Mouse (Mus musculus): ENCODE data around the gene Xrra1. TPM values are rescaled to one million over a fixed set of nuclear protein-coding genes. Genes with fewer than 3 reads are reported as not detected.
"Not testable (repeated sequence)": the region's sequence is repeated elsewhere in the genome, so short reads cannot be mapped to it uniquely, and the experiment has no call there.

Gene Xrra1
- polyA plus RNA-seq, 1 experiment from 2014 or later: 0.35 TPM

DNA sequence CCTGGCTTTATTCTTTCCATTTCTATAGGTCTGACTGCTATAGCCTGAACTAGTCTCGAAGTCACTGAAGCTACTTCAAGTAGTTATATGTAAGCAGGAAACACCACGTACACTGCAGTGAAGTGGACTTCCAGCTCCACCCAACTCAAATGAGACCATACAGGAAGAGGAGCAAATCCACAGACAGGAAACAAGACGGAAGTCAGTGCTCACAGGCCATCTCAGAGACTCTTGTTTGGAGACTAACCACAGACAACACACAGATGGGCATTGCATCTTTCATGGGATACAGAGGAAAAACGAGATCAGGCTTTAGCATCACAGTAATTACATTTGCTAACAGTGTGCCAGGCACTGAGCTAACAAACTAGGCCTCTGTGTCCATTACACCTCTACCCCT lies 87.4 kb downstream of the Xrra1 start:
- Histone ChIP-seq H3K9me3 (replicated peaks) (no peaks in the 10 kb centered on the region), H3K4me3 (no peak overlapping the region), H3K27ac (no peak overlapping the region), H3K27me3 (ENCODE audit: low read depth, poor library complexity, severe bottlenecking) (no peaks in the 10 kb centered on the region), H3K4me1 (no peaks in the 10 kb centered on the region), H3K36me3 (peaks cover 84% of the 10 kb centered on the region)
- 89% methylated on average over 4 of the region's 4 CpGs for WGBS
- no peak for DNase-seq (ENCODE audit: low spot score)

DNA sequence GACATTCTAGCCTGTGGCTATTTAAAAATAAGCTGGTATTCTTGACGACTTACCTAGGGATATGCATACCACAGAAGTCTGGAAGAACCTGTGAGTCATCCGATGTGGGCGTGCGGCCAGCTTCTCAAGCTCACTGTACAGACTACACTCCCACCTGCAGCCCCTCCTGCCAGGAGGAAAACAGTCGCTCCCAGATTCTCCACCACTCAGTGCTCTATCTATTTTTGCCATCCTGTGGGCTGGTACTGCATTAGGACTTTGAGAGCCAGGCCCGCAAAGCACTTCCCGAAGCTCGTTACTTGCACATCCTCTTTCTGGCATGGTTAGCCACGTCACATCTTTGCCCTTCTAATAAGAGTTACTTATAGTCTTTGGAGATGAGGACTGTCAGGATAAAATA lies 88.4 kb downstream of the Xrra1 start:
- peak; percentile 24 for DNase-seq (ENCODE audit: low spot score)
- WGBS: 93% methylated on average over 9 of the region's 9 CpGs

GRCm38 (mm10) chr7:99953442-99954098 lies 94.7 kb downstream of the Xrra1 start:
- peak; percentile 15 for DNase-seq (ENCODE audit: low spot score)
- no peaks in the 10 kb centered on the region for H3K4me1 ChIP-seq
- H3K9me3 ChIP-seq (replicated peaks): no peaks in the 10 kb centered on the region
- no peak overlapping the region for H3K4me3 ChIP-seq
- H3K36me3 ChIP-seq: peaks cover 39% of the 10 kb centered on the region
- no peaks in the 10 kb centered on the region for H3K27me3 ChIP-seq (ENCODE audit: low read depth, poor library complexity, severe bottlenecking)
- no peak overlapping the region for H3K27ac ChIP-seq
- 92% methylated on average over 6 of the region's 6 CpGs for WGBS

More for the DNA sequence above, 88.4 kb downstream of the Xrra1 start:
- peaks cover 84% of the 10 kb centered on the region for H3K36me3 ChIP-seq
- no peak overlapping the region for H3K4me3 ChIP-seq
- H3K4me1 ChIP-seq: no peaks in the 10 kb centered on the region
- H3K27ac ChIP-seq: no peak overlapping the region
- no peaks in the 10 kb centered on the region for H3K27me3 ChIP-seq (ENCODE audit: low read depth, poor library complexity, severe bottlenecking)
- H3K9me3 ChIP-seq (replicated peaks): no peaks in the 10 kb centered on the region

DNA sequence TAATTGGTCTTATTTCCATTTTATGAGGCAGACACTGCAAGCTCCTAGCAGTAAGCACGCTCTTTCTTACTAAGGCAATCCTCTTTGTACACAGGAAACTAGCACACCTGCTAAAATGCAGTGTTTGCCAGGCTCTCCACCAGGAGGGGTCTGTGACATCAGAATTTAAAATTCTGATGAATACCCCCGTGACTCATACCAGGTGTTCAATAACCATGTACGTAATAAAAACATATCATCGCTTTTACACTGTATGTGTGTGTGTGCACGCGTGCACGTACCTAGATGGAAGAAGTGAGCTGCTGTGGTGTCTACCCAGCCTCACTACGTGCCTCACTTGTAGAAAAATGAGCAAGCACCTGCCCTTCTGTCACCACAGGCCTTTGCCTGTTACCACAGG lies 95.3 kb downstream of the Xrra1 start:
- no peak for DNase-seq (ENCODE audit: low spot score)
- WGBS: 93% methylated on average over 8 of the region's 8 CpGs

DNA sequence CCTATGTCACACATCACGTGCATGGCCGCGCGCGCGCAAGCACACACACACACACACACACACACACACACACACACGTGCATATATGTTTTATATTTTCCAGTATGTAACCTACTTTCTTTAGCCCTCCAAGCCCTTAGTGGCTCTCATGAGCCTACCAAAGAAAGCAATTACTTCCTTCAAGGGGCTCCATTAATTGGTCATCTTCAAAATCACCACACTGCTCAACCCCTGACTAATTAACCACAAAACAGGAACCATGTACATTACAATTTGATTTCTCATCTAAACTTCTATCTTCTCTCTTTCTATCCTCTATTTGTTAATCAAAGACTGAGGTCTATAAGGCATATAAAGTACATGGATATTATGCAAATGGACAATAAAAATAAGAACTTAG lies 97.2 kb downstream of the Xrra1 start:
- no peaks in the 10 kb centered on the region for H3K27me3 ChIP-seq (ENCODE audit: low read depth, poor library complexity, severe bottlenecking)
- WGBS: 98% methylated on average over 7 of the region's 7 CpGs
- DNase-seq (ENCODE audit: low spot score): no peak
- no peaks in the 10 kb centered on the region for H3K4me1 ChIP-seq
- no peak overlapping the region for H3K4me3 ChIP-seq
- H3K27ac ChIP-seq: no peak overlapping the region
- H3K9me3 ChIP-seq (replicated peaks): no peaks in the 10 kb centered on the region
- H3K36me3 ChIP-seq: peaks cover 26% of the 10 kb centered on the region

More for the DNA sequence above, 95.3 kb downstream of the Xrra1 start:
- Histone ChIP-seq H3K27me3 (ENCODE audit: low read depth, poor library complexity, severe bottlenecking) (no peaks in the 10 kb centered on the region), H3K4me1 (no peaks in the 10 kb centered on the region), H3K27ac (no peak overlapping the region), H3K36me3 (peaks cover 38% of the 10 kb centered on the region), H3K4me3 (no peak overlapping the region), H3K9me3 (replicated peaks) (no peaks in the 10 kb centered on the region)

GRCm38 (mm10) chr7:99957226-99957965 lies 98.5 kb downstream of the Xrra1 start:
- Histone ChIP-seq H3K27me3 (ENCODE audit: low read depth, poor library complexity, severe bottlenecking) (no peaks in the 10 kb centered on the region), H3K27ac (no peak overlapping the region), H3K9me3 (replicated peaks) (no peaks in the 10 kb centered on the region), H3K4me1 (no peaks in the 10 kb centered on the region), H3K4me3 (no peak overlapping the region), H3K36me3 (peaks cover 14% of the 10 kb centered on the region)
- DNase-seq (ENCODE audit: low spot score): peak; percentile 12
- 85% methylated on average over 12 of the region's 12 CpGs for WGBS

GRCm38 (mm10) chr7:99960571-99960970 lies 101.7 kb downstream of the Xrra1 start:
- H3K4me3 ChIP-seq; H3K36me3 ChIP-seq; H3K9me3 ChIP-seq (replicated peaks); H3K27me3 ChIP-seq (ENCODE audit: low read depth, poor library complexity, severe bottlenecking); H3K4me1 ChIP-seq; DNase-seq (ENCODE audit: low spot score); H3K27ac ChIP-seq: not testable (repeated sequence)
- WGBS: 85% methylated on average over 2 of the region's 2 CpGs

DNA sequence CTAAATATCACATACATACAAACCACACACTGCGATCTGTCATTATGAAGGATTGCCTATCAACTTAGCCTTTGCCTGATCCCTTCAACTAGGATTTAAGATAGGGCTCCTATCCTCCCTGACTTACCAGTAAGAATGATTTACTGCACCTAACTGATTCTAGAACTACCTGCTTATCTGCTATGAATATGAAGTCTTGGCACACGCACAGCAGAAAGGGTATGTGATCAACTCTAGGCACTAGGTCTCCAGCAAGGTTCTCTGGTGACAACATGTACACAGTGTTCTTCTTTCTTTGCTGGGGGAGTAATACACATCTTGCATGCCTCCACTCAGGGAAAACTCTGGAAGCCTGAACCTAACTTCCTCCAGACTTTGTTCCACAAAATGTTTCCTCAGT lies 102.6 kb downstream of the Xrra1 start:
- no peak overlapping the region for H3K4me3 ChIP-seq
- H3K4me1 ChIP-seq: peaks cover 18% of the 10 kb centered on the region
- DNase-seq (ENCODE audit: low spot score): peak; percentile 5
- no peaks in the 10 kb centered on the region for H3K9me3 ChIP-seq (replicated peaks)
- no peaks in the 10 kb centered on the region for H3K27me3 ChIP-seq (ENCODE audit: low read depth, poor library complexity, severe bottlenecking)
- H3K27ac ChIP-seq: no peak overlapping the region
- 96% methylated on average over 2 of the region's 2 CpGs for WGBS
- no peaks in the 10 kb centered on the region for H3K36me3 ChIP-seq

GRCm38 (mm10) chr7:99962536-99963236 lies 103.8 kb downstream of the Xrra1 start:
- no peaks in the 10 kb centered on the region for H3K36me3 ChIP-seq
- H3K4me1 ChIP-seq: peaks cover 25% of the 10 kb centered on the region
- 77% methylated on average over 8 of the region's 8 CpGs for WGBS
- no peak overlapping the region for H3K4me3 ChIP-seq
- peak; percentile 22 for DNase-seq (ENCODE audit: low spot score)
- no peaks in the 10 kb centered on the region for H3K27me3 ChIP-seq (ENCODE audit: low read depth, poor library complexity, severe bottlenecking)
- H3K27ac ChIP-seq: no peak overlapping the region
- no peaks in the 10 kb centered on the region for H3K9me3 ChIP-seq (replicated peaks)

DNA sequence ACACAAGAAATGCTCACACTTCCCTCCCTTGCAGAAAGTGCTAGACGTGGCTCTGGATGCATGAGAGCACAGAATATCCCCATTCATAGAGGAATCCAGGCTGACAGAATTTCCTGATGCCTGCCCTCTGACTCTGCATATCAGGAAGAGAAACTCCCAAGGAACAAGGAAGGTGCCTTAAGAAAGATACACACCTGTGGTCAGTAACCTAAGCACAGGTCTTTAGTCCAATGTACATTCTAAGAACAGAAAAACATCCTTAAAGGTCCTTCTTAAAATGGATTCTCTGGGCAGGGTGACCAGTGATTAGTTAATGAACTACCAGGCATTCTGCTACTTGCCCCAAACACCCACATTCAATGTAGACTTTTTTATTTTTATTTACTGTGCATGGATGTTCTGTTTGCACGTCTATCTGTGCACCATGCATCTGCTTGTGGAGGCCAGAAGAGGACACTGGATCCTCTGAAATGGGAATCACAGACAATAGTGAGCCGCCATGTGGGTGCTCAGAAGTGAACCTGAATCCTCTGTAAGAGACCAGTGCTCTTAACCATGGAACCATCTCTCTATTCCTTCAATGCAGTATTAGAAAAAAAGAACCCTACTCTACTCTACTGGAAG lies 104.4 kb downstream of the Xrra1 start:
- WGBS: 91% methylated on average over 3 of the region's 3 CpGs
- Histone ChIP-seq H3K27me3 (ENCODE audit: low read depth, poor library complexity, severe bottlenecking) (no peaks in the 10 kb centered on the region), H3K4me3 (no peak overlapping the region), H3K27ac (no peak overlapping the region), H3K9me3 (replicated peaks) (no peaks in the 10 kb centered on the region), H3K4me1 (peaks cover 25% of the 10 kb centered on the region), H3K36me3 (no peaks in the 10 kb centered on the region)
- peak; percentile 18 for DNase-seq (ENCODE audit: low spot score)

GRCm38 (mm10) chr7:99965020-99965841 lies 106.3 kb downstream of the Xrra1 start:
- Histone ChIP-seq H3K9me3 (replicated peaks) (no peaks in the 10 kb centered on the region), H3K4me1 (peaks cover 25% of the 10 kb centered on the region), H3K36me3 (no peaks in the 10 kb centered on the region), H3K27me3 (ENCODE audit: low read depth, poor library complexity, severe bottlenecking) (no peaks in the 10 kb centered on the region), H3K4me3 (no peak overlapping the region), H3K27ac (0 out of 2 replicates have a peak overlapping the region, but pooled peaks have one; percentile 17)
- DNase-seq (ENCODE audit: low spot score): peak; percentile 34
- WGBS: 25% methylated on average over 9 of the region's 9 CpGs

DNA sequence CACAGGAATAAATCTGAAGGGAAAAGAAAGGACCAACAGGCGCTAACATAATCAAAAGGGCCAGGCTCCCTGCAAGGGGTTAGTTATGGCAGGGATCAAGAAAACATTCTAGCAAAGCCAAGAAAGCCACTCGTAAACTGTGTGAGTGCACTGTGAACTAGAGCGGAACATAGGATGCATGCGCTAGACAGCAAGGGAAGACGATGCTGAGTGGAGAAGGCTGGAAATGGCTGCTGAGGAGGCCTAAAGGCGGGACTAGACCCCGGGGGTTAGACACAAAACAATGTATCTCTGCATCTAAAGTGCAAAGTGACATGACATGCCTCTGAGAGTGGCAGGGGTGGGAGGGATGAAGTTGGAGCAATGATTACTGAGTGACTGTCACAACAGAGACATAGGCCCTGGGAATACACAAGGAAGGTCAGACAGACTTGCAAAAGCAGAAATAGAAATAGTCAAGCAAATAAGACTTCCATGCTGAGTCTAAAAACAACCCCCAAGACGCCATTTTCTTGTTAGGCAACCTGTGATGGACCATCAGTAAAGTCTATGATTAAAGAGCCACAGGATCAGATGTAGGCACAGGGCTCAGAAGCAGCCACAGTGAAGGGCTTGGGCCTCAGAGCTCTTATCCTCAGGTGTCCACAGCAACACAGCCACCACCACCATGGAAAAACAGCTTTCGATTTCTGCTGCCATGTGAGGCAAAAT lies 107.2 kb downstream of the Xrra1 start:
- H3K4me3 ChIP-seq: no peak overlapping the region
- no peaks in the 10 kb centered on the region for H3K9me3 ChIP-seq (replicated peaks)
- peak; percentile 28 for DNase-seq (ENCODE audit: low spot score)
- H3K27ac ChIP-seq: no peak overlapping the region
- WGBS: 69% methylated on average over 9 of the region's 9 CpGs
- no peaks in the 10 kb centered on the region for H3K36me3 ChIP-seq
- H3K27me3 ChIP-seq (ENCODE audit: low read depth, poor library complexity, severe bottlenecking): no peaks in the 10 kb centered on the region
- peaks cover 25% of the 10 kb centered on the region for H3K4me1 ChIP-seq

Measured in limb, embryonic 10.5 days (tissue).